Mouse (Mus musculus) neural tube, embryonic 11.5 days (tissue): ENCODE results near the gene Sh3bp4. TPM values are rescaled to one million over a fixed set of nuclear protein-coding genes. Genes with fewer than 3 reads are reported as not detected.

Experiments
- ATAC-seq: fragments of 200-750 bp; cut with Nextera tagmentation; 2 replicates; pipeline ENCODE4 v1.8.0; 2017; ENCODE audit warnings: moderate number of reproducible peaks, mild to moderate bottlenecking, moderate TSS enrichment, moderate library complexity; ENCODE audit not compliant: insufficient read depth, low FRiP score, low TSS enrichment
- DNase-seq: peaks from one replicate; pipeline ENCODE4 v3.0.0-alpha.2; 2015; ENCODE audit warnings: low spot score
- H3K27ac ChIP-seq: fragments of 300-500 bp; sonication (generic); 2 replicates; pipeline ENCODE4 v1.5.1; 2014; ENCODE audit warnings: low read depth, mild to moderate bottlenecking, low read length
- H3K27me3 ChIP-seq: fragments of 300-500 bp; sonication (generic); 2 replicates; pipeline ENCODE4 v1.6.1; 2014; ENCODE audit warnings: mild to moderate bottlenecking, low read length, mixed read lengths; ENCODE audit not compliant: control insufficient read depth, insufficient read depth
- H3K36me3 ChIP-seq: fragments of 300-500 bp; sonication (generic); 2 replicates; pipeline ENCODE4 v1.6.1; 2014; ENCODE audit warnings: mild to moderate bottlenecking, low read length, moderate library complexity, mixed read lengths; ENCODE audit not compliant: control insufficient read depth, insufficient read depth
- H3K4me1 ChIP-seq: fragments of 300-500 bp; sonication (generic); 2 replicates; pipeline ENCODE4 v1.6.1; 2014; ENCODE audit warnings: low read length, mixed read lengths; ENCODE audit not compliant: control insufficient read depth, insufficient read depth
- H3K4me2 ChIP-seq: fragments of 300-500 bp; sonication (generic); 2 replicates; pipeline ENCODE4 v1.6.1; 2014; ENCODE audit warnings: low read depth, mild to moderate bottlenecking, moderate library complexity
- H3K4me3 ChIP-seq: fragments of 300-500 bp; sonication (generic); 2 replicates; pipeline ENCODE4 v1.5.1; 2014; ENCODE audit warnings: low read depth, low read length
- H3K9ac ChIP-seq: fragments of 300-500 bp; sonication (generic); 2 replicates; pipeline ENCODE4 v1.6.1; 2014; ENCODE audit warnings: mild to moderate bottlenecking, low read length
- H3K9me3 ChIP-seq: fragments of 300-500 bp; sonication (generic); 2 replicates; pipeline ENCODE4 v1.6.1; 2016; ENCODE audit warnings: low read length; ENCODE audit not compliant: control insufficient read depth
- WGBS: fragments of 180-500 bp; shearing (Covaris S2); extraction: QIAGEN DNeasy Blood & Tissue Kit; methylation state at CpG from one replicate; pipeline ENCODE4 v1.1.7; 2014; 5-methylcytosine and 5-hydroxymethylcytosine counted together
- polyA plus RNA-seq: library from polyadenylated mRNA; unstranded; fragments of >200 nt; fragmentation: Nextera tagmentation; extraction: Ambion mirVana; gene quantifications from 2 replicates; pipeline ENCODE4 v1.2.1, GENCODE M21; 2014

The Sh3bp4 gene
- polyA plus RNA-seq, 1 experiment from 2014 or later, result 35.9 TPM

DNA sequence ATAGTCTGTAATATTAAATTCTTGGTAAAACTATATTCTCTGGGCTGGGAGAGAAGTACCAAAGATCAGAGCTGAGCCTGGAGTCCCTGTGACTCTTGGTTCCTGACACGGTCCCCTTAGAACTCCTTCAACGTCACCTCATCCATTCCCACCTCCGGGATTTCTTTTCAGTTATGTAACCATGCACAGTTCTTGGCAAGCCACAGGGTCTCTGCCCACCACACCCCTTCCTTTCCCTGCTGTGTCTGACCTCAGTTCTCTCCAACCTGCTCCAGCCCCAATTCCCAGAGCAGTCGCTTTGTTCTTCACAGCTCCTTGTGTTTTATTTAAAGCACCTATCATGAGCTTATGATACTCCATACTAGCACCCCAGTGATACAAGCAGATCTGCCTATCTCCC lies 7.2 kb upstream of the Sh3bp4 start:
- no peak overlapping the region for H3K4me2 ChIP-seq
- no peak overlapping the region for H3K4me3 ChIP-seq
- 95% methylated on average over 4 of the region's 4 CpGs for WGBS
- no peaks in the 10 kb centered on the region for H3K36me3 ChIP-seq
- H3K27me3 ChIP-seq, result no peaks in the 10 kb centered on the region
- H3K4me1 ChIP-seq, result no peaks in the 10 kb centered on the region
- no peak overlapping the region for H3K9ac ChIP-seq
- DNase-seq (no peak), ATAC-seq (no peak)
- no peaks in the 10 kb centered on the region for H3K9me3 ChIP-seq
- no peak overlapping the region for H3K27ac ChIP-seq

DNA sequence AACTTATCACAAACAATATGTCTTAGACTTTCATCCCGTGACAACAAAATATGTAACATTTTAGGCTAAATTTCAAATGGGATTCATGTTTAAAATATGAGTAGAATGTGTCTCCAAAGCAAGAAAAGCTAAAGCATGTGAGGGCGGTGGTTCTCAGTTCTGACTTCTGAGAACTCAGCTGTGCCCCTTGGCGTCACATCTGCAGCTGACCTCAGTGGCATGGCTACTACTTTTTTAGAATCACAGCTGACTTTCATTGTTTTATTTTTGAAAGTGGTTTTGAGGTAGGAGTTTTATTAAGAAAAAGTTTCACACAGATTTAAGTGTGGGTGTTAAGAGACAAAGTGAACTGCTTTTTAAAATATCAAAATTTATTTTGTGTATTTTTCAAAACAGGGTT lies 6.4 kb upstream of the Sh3bp4 start:
- no peak overlapping the region for H3K27ac ChIP-seq
- H3K9me3 ChIP-seq, result no peaks in the 10 kb centered on the region
- ATAC-seq (no peak), DNase-seq (no peak)
- H3K9ac ChIP-seq, result no peak overlapping the region
- no peaks in the 10 kb centered on the region for H3K27me3 ChIP-seq
- H3K36me3 ChIP-seq, result no peaks in the 10 kb centered on the region
- no peaks in the 10 kb centered on the region; the same call in 1 of the 2 replicates for H3K4me1 ChIP-seq
- no peak overlapping the region for H3K4me2 ChIP-seq
- no peak overlapping the region for H3K4me3 ChIP-seq
- 88% methylated on average over 3 of the region's 3 CpGs for WGBS

DNA sequence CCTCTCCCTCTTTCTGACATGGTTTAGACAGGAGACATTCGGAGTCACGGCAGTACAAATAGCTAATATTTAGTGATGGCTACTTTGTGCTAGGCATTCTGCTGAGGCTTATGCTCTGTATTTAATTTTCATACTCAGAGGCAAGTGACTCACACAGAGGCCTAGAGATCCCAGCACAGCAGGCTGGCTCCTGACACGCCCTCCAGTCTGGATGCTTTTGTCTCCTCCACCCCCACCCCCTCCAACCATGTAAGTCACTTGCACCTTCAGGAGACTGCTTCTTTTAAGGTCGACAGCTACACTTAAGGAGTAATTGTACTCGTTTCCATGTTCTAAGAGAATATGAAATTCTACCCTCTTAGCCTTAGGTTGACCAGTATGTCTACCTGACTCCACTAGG lies 1.4 kb upstream of the Sh3bp4 start:
- ATAC-seq (no peak), DNase-seq (no peak)
- no peak overlapping the region for H3K4me2 ChIP-seq
- H3K27ac ChIP-seq, result no peak overlapping the region
- 69% methylated on average over 5 of the region's 5 CpGs for WGBS
- H3K4me3 ChIP-seq, result no peak overlapping the region
- no peak overlapping the region for H3K9ac ChIP-seq
- no peaks in the 10 kb centered on the region for H3K36me3 ChIP-seq
- H3K4me1 ChIP-seq, result peaks cover 18% of the 10 kb centered on the region
- no peaks in the 10 kb centered on the region for H3K27me3 ChIP-seq
- no peaks in the 10 kb centered on the region for H3K9me3 ChIP-seq

DNA sequence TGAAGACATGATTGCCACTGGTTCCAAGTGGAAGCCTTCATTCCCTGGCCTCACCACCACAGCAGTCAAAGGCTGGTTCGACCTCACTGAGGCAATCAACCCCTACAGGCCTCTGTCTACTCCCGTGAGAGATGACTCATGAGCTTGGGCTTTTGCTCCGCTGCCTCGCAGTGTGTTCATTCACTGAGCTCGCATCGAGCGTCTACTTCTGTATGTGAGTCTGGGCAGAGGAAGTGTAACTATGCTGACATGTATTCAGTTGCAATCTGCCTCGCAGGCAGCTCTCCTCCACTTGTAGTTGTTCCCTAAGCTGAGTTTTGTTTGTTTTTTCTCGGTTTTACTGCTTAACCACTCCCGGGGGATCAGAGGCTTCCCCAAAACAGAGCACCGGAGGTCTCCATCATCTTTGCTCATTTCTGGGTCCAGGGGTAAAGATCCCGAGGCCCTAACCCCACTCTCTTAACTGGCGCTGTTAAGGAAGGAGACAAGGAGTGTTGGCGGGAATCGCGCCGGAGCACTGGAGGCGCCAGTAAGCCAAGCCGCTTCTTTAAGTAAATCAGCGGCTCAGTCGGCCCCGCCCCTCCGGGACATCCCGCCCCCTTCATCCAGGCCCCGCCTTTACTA lies 624 bp upstream of the Sh3bp4 start:
- peak overlapping the region; percentile 45; the same call in 1 of the 2 replicates for H3K9ac ChIP-seq
- ATAC-seq (peak; percentile 22), DNase-seq (peak; percentile 43)
- H3K27me3 ChIP-seq, result no peaks in the 10 kb centered on the region
- 1% methylated on average over 24 of the region's 25 CpGs for WGBS
- no peaks in the 10 kb centered on the region for H3K9me3 ChIP-seq
- no peaks in the 10 kb centered on the region for H3K36me3 ChIP-seq
- 0 out of 2 replicates have a peak overlapping the region, but pooled peaks have one; percentile 34 for H3K27ac ChIP-seq
- H3K4me2 ChIP-seq, result peak overlapping the region; percentile 61
- peaks cover 18% of the 10 kb centered on the region for H3K4me1 ChIP-seq
- H3K4me3 ChIP-seq, result peak overlapping the region; percentile 94

DNA sequence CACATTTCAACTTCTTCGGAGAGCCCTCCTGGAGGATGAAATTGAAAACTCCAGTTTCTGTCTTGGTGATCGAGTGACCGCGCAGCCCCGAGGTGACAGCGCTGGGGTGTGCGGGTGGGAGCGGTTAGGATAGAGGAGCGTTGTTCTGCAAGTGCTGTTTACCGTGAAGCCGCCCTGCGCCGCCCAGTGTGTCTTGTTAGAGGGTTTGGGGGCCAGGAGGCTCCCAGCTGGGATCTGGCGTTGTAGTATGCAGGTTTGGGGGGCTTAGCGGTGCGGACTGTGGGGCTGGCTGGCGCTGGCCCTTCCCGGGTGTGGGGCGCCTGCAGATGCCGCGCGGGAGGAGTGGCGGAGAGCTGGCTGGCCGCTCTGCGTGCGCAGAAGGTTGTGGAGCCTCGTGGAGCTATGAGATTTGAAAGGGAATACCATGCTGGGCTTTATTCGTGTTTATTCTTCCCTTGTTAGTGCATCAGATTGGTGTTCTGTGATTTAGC lies 701 bp downstream of the Sh3bp4 start:
- DNase-seq, result peak; percentile 69
- peaks cover 18% of the 10 kb centered on the region for H3K4me1 ChIP-seq
- no peaks in the 10 kb centered on the region for H3K9me3 ChIP-seq
- H3K9ac ChIP-seq, result peak overlapping the region; percentile 92
- peak overlapping the region; percentile 94 for H3K4me3 ChIP-seq
- WGBS, result under 1% methylated on average over 28 of the region's 28 CpGs
- H3K36me3 ChIP-seq, result no peaks in the 10 kb centered on the region
- H3K4me2 ChIP-seq, result peak overlapping the region; percentile 74
- H3K27ac ChIP-seq, result peak overlapping the region; percentile 76
- peak; percentile 32; the same call in 1 of the 2 replicates for ATAC-seq
- no peaks in the 10 kb centered on the region for H3K27me3 ChIP-seq

DNA sequence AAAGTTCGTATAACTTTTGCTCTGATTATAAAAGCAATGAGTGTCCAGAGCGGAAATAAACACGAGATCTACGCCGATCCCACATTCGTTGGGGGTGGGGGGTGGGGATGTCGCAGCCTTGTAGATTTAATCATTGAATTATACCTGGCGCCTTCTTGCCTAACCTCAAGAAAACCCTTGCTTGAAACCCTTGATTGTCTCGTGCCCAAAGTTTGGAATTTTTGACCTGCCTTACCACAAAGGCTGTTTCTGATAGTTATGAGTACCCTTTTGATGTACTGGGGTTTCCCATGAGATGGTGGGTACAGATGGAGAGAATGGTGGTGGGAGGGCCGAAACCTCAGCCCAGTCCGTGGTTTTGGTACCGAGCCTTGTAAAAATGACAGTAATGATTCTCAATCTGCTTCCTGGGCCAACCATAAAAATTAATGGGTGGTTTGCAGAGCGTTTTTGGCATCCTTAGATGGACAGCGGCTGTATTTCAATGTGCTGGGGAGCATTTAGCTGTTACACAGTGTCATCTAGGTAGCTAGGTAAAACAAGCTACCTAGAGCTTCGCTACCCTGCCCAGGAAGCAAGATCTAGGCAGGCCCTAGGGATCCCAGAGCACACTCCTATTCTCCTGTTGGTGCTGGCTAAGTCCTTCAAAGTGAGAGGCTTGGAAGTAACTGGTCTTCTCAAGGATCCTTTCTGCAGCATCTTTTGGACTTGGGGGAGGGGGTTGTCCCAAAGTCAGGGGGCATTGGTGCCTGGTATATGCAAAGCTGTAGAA lies 1.3 kb downstream of the Sh3bp4 start:
- no peaks in the 10 kb centered on the region for H3K27me3 ChIP-seq
- H3K4me1 ChIP-seq, result peaks cover 18% of the 10 kb centered on the region
- no peaks in the 10 kb centered on the region for H3K9me3 ChIP-seq
- DNase-seq, result no peak
- H3K4me2 ChIP-seq, result peak overlapping the region; percentile 74
- peak overlapping the region; percentile 94 for H3K4me3 ChIP-seq
- no peak for ATAC-seq
- 5% methylated on average over 15 of the region's 15 CpGs for WGBS
- peak overlapping the region; percentile 92 for H3K9ac ChIP-seq
- peak overlapping the region; percentile 76; the same call in 1 of the 2 replicates for H3K27ac ChIP-seq
- no peaks in the 10 kb centered on the region for H3K36me3 ChIP-seq

DNA sequence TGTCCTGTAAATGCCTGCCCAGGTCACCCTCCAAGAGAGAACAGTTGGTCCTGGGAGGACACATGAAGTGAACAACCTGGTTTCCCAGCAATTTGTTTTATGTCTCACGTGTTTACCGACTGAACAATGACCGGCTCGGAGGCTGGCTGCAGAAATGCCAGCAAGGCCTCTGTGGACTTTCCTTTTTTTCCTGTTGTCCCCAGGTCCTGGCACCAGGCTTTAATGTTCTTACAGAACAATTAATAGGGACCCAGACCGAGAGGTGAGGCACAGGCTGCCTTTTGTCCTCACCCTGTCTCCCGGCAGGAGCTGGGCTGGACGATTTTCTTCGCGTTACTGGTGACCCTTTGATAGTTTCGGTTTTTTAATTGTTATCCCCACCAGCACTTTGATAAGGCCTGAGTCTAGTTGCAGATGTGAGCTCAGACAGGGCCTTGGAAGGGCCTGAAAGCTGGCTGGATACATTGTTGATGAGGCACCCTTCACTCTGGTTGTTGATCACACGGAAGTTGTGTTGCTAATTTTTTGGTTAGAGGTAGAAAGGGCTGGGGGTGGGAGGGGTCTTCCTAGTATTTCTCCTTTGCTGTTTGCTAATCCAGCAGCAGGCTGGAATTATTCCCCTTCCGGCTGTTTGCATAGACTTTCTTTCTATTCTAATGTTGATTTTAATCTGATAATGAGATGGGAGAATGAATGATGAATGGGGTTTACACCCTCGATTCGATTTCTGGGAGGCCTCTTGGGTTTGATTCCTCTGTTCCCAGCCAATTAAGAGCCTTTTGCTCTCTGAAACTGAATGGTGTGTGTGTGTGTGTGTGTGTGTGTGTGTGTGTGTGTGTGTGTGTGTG lies 2.2 kb downstream of the Sh3bp4 start:
- Histone ChIP-seq H3K4me3 (peak overlapping the region; percentile 94), H3K9me3 (no peaks in the 10 kb centered on the region), H3K9ac (peak overlapping the region; percentile 92), H3K4me2 (peak overlapping the region; percentile 74), H3K36me3 (no peaks in the 10 kb centered on the region), H3K27me3 (no peaks in the 10 kb centered on the region), H3K4me1 (peaks cover 18% of the 10 kb centered on the region), H3K27ac (no peak overlapping the region)
- DNase-seq (peak; percentile 30), ATAC-seq (no peak)
- 7% methylated on average over 14 of the region's 14 CpGs for WGBS

DNA sequence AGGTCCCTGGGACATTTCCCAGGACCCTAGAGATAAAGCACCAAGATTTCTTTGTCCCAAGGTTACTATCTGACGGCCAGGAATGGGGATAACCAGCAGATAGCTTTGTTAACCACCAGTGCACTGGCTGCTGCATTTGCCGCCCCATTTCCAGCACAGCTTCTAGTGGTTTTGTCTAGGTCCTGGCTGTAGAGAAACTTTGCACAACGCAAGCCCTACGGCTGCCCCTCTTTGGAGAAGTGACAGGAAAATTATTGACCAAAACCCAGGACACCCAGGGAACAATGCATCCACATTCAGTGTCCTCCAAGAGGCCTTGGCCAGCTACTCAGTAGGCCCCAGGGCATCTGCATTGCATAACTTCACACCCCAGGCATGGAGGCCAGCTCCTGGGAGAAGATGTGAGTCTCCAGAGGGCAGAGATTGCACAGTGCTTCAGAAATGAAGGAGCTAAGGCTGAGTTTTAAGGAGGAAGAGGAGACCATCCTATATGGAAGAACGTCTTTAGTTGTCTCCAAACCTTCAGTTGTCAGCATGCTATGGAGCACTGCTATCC lies 3.2 kb downstream of the Sh3bp4 start:
- H3K4me3 ChIP-seq, result no peak overlapping the region; the same call in 1 of the 2 replicates
- H3K9ac ChIP-seq, result no peak overlapping the region
- WGBS, result 58% methylated on average over 5 of the region's 5 CpGs
- ATAC-seq (no peak), DNase-seq (no peak)
- peak overlapping the region; percentile 74 for H3K4me2 ChIP-seq
- H3K27me3 ChIP-seq, result no peaks in the 10 kb centered on the region
- H3K9me3 ChIP-seq, result no peaks in the 10 kb centered on the region
- H3K36me3 ChIP-seq, result no peaks in the 10 kb centered on the region
- peaks cover 18% of the 10 kb centered on the region for H3K4me1 ChIP-seq
- H3K27ac ChIP-seq, result no peak overlapping the region
